Mouse (Mus musculus) embryonic fibroblast, embryonic 13.5 days (primary cell): Measurements from ENCODE around the gene Gfpt2.

Experiments used
- CTCF ChIP-seq: IDR thresholded peaks from 2 replicates; pipeline ENCODE4 v1.5.1; 2011; ENCODE audit warnings: mild to moderate bottlenecking, control low read depth, low read length, moderate library complexity, borderline replicate concordance; ENCODE audit not compliant: insufficient read depth
- POLR2A ChIP-seq: IDR thresholded peaks from 2 replicates; pipeline ENCODE4 v1.6.1; 2011; ENCODE audit warnings: low read depth, mild to moderate bottlenecking, control low read depth, low read length, moderate library complexity

- TF ChIP-seq CTCF (no peak), POLR2A (no peak)
Measured at GRCm38 (mm10) chr11:49845958-49846357, 52.0 kb downstream of the Gfpt2 start.
